Mouse (Mus musculus) adrenal gland, adult (tissue): ENCODE results near the gene Acadm.

Experiments
- DNase-seq, 2 experiments: peaks; one replicate each; pipeline ENCODE4 v3.0.0; 2022 to 2023; ENCODE audit warnings: low spot score in 1 of 2; ENCODE audit not compliant: inconsistent age in 2 of 2

Gene Acadm

GRCm38 (mm10) chr3:153943003-153943640 lies 1.3 kb downstream of the Acadm start:
- DNase-seq = peak in 1 of 2 experiments; percentile 76

DNA sequence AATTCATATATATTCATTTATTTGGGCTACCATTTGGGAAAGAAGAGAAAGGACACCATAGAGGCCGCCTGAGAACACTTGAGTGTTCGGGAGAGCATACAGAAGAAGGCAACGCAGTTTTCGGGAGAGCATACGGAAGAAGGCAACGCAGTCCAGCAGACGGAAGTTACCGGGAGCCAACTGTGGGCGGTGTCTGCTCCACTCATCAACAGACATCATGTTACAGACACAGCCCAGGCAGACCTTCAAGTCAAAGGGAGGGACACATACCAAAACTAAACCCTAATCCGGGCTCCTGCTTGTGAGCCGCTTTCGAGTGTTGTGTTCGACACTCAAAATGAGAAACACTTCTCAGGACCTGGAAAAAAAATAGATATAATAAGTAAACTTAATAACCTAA lies 2.8 kb downstream of the Acadm start:
- no peak for DNase-seq

GRCm38 (mm10) chr3:153940486-153940885 lies 3.9 kb downstream of the Acadm start:
- DNase-seq = no peak

- DNase-seq = no peak
Measured at GRCm38 (mm10) chr3:153940021-153940420, 4.4 kb downstream of the Acadm start.

- no peak for DNase-seq
Measured at GRCm38 (mm10) chr3:153937116-153937810, 7.2 kb downstream of the Acadm start.

GRCm38 (mm10) chr3:153935878-153936277 lies 8.6 kb downstream of the Acadm start:
- no peak for DNase-seq

- no peak for DNase-seq
Measured at GRCm38 (mm10) chr3:153932461-153932860, 12.0 kb downstream of the Acadm start.

GRCm38 (mm10) chr3:153929526-153929925 lies 14.9 kb downstream of the Acadm start:
- DNase-seq = no peak

DNA sequence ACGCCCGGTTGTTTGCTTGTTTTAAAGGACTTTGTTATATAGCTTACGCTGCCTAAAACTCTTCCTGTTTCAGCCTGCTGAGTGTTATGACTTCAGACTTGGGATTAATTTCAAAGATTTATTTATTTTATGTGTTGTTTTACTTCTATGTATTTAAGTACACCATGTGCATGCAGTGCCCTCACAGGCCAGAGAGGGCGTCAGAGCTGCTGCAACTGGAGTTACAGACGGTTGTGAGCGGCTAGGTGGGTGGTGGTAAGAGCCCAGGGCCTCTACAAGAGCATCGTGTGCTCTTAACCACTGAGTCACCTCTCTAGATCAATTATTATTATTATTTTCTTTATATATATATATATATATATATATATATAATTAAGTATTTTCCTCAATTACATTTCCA lies 18.1 kb downstream of the Acadm start:
- no peak for DNase-seq

- DNase-seq = peak in 1 of 2 experiments; percentile 67
Measured at GRCm38 (mm10) chr3:153921147-153921910, 23.1 kb downstream of the Acadm start.

DNA sequence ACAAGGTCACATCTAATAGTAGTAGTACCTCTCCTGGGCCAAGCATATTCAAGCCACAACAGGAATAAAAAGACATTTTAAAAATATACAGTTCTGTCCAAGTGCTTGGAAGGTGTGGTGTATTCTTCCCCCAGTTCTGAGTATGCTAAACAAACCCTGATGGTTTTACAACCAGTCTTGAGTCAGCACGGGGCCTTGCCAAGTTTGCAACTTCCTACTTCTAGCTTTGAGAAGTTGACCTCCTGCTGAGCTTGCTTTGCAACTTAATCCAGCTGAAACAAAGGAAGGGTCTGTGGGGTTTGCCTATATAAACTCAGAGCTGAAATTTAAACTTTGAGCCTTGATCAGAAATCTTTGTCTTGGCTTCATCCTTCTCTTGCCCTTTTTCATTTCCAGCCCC lies 27.2 kb downstream of the Acadm start:
- DNase-seq = no peak

DNA sequence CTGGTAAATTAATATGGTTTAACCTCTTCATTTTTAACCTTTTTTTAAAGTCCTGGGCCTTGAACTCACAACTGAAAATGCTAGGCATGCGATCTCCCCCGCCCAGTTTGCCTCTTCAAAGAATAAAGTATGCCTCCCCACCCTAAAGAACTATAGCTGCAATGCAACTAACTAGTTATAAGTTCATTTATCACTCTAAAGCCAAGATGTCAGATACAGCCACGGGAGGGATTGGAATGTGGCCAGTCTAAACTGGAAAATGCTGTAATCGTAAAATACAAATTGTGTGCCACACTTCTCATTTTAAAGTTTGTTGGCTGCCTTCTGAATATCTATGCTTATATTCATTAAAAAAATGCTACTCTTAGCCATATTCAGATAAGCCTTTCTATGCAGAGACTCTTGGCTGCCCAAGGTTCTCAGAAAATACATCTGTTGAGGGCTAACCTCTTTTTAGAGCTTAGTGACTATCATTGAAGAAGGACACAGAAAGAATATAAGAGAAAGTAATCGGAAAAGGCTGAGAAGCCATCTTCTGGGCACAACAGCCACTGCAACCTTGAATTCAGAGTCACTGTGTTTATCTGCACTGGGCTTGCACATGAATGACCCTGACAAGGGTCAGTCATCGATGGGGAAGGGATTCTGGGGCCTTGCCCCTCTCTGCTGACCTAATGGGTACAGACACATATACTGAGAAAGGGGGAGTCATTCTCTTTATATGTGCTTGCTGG lies 30.8 kb downstream of the Acadm start:
- DNase-seq = peak; percentile 46 to 79

DNA sequence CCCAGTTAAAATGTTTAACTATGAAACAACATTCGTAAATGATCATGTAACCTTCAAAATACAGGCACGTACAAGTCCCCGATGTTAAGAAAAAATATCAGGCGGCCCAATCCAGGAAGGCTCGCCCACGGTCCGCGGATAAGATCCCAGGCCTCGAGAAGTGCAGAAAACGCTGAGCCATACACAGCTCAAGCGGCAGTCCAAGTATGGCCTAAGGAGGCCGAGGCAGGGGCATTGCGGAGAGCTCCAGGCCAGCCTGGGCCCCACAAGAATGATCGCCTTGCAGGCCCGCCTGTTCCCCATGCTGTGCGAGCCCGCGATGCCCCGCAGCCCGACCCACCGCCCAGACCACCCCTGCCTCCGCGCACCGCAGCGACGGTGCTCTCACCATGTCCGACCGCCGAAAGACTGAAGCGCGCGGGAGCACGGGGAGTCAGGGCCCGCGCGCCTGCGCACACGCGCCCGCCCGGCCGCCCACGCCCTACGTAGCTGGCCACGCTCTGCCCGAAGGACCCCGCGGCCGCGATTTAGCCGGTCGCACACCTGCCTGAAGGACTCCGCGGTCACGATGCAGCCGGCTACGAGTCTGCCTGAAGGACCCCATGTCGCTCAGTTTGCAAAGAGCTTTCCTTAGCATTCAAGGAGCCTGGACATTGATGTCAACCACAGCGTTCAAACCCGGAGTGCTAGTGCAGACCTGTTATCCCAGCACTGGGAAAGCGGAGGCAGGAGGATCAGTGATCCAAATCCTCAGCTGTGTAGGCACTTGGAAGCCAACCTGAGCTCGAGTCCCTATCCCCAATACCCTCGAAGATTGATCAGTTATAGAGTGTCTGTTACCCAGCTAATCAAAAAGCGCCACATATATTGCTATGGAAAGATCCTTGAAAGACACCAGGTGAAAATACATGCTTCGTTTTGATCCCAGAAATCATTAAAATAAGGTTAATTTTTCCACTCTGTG lies 31.6 kb downstream of the Acadm start, which contains the start of gene Rabggtb:
Rabggtb (minus strand) TSS at position 464 of the 964 bp plus-strand sequence.
- DNase-seq = peak; percentile 96 to 98

- peak in 1 of 2 experiments; percentile 31 for DNase-seq
Measured at GRCm38 (mm10) chr3:153911882-153912440, 32.5 kb downstream of the Acadm start.

- DNase-seq = peak; percentile 31 to 67
Measured at GRCm38 (mm10) chr3:153911197-153911881, 33.1 kb downstream of the Acadm start.

DNA sequence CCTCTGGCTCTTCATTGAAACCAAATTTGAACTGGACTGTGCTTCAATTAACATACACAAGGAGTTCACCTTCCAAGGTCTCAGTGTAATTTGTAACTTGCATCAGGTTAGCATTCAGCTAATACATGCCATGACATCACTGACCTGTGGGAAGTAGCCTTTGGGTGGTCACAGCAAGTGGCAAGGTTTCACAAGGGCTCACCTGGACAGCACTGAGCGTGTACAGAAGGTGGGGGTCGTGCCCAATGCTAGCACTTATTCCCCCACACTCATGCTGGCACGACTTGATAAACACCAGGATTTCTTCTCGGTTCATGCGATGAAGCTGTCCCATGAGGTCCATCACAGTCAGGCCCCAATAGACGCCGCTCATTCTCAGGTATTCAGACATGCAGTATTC lies 33.9 kb downstream of the Acadm start:
- DNase-seq = no peak

GRCm38 (mm10) chr3:153908919-153909318 lies 35.5 kb downstream of the Acadm start:
- peak in 1 of 2 experiments; percentile 34 for DNase-seq

DNA sequence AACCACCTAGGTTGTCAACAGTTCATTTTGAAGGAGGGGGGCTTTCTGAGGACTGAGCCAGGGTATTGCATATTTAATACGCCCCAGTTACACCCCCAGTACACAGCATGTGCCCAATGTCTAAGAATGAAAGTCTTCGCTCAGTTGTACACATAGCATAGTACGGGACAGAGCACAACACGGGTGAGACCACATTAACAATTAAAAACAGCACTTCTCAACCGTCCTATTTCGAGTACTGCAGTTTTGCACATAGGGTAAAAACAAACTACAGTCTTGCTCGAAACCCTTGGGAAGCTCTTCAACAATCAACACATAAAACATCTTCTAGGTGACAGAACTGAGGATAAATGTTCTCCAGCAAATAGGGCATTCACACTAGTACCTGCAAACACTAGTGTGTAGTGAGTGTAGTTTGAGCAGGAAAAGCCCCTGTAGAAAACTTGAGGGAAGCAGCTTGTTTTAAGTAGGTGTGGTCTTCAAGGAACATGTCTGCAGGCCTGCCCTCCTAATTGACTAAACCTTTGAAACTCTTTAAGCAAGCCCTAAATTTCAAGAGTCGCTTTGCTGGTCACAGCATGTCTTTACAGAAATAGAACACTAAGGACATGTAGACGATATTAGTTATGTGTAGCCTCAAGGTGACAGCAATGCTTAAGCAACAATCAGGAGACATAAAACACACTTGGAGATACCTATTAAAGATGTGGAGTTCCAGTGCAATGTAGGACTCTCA lies 38.1 kb downstream of the Acadm start, which contains the start of gene Msh4:
Msh4 (minus strand) TSS at position 3 of the 736 bp plus-strand sequence.
- DNase-seq = no peak
